Mouse (Mus musculus) cortical plate, adult 2 months (tissue): ENCODE results near the gene Jag2. TPM values are rescaled to one million over a fixed set of nuclear protein-coding genes. Genes with fewer than 3 reads are reported as not detected.

Experiments
- H3K27ac ChIP-seq: fragments of 200-500 bp; 2 replicates; pipeline ENCODE4 v1.5.1; 2012; ENCODE audit warnings: low read length, control low read depth, inconsistent platforms; ENCODE audit not compliant: insufficient read depth
- H3K4me1 ChIP-seq: fragments of 200-500 bp; 2 replicates; pipeline ENCODE4 v1.6.1; 2011; ENCODE audit warnings: low read length; ENCODE audit not compliant: control insufficient read depth, insufficient read depth
- H3K4me3 ChIP-seq: fragments of 200-500 bp; 2 replicates; pipeline ENCODE4 v1.5.1; 2011; ENCODE audit warnings: mild to moderate bottlenecking, low read length, control low read depth; ENCODE audit not compliant: insufficient read depth
- CTCF ChIP-seq: fragments of 200-500 bp; IDR thresholded peaks from 2 replicates; pipeline ENCODE4 v1.5.1; 2011; ENCODE audit warnings: mild to moderate bottlenecking, control low read depth, low read length; ENCODE audit not compliant: insufficient read depth; ENCODE audit errors: extremely low read depth
- POLR2A ChIP-seq: fragments of 200-500 bp; IDR thresholded peaks from 2 replicates; pipeline ENCODE4 v1.6.1; 2011; ENCODE audit warnings: mild to moderate bottlenecking, low read length, control low read depth; ENCODE audit not compliant: insufficient read depth; ENCODE audit errors: extremely low read depth
- polyA plus RNA-seq: library from polyadenylated mRNA; depleted of rRNA; stranded (reverse); fragments of >200 nt; gene quantifications from 2 replicates; pipeline ENCODE4 v1.2.3, GENCODE M21; 2012

Gene Jag2
- polyA plus RNA-seq, 1 experiment, result 42.1 TPM

- Histone ChIP-seq H3K4me3 (no peak overlapping the region), H3K27ac (no peak overlapping the region), H3K4me1 (0 out of 2 replicates have a peak, but pooled peaks cover 1% of the 10 kb centered on the region)
- TF ChIP-seq POLR2A, result no peak
- TF ChIP-seq CTCF, result no peak
Observed at GRCm38 (mm10) chr12:112922541-112922940, 7.0 kb downstream of the Jag2 start.

GRCm38 (mm10) chr12:112921518-112921917, 8.1 kb downstream of the Jag2 start:
- Histone ChIP-seq H3K4me1 (0 out of 2 replicates have a peak, but pooled peaks cover 1% of the 10 kb centered on the region), H3K27ac (no peak overlapping the region), H3K4me3 (no peak overlapping the region)
- TF ChIP-seq CTCF, result no peak
- TF ChIP-seq POLR2A, result no peak

DNA sequence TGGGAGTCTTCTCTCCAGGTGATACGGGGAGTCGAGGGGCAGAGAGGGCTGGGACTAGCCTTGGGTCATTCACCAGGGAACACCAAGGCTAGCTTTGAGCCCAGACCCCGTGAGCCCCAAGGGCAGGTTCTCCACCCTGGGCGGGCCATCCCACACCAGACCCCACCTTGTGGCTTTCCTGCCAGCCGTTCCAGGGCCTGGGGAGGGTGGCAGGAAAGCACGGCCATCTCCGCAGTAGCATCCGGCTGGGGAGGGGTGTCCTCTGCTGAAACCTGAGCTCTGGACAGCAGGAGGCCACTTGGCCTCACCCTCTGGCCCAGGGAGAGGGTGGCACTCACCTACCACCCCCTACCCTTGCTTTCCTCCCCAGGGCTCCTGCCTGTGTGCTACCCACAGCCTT, 11.7 kb downstream of the Jag2 start:
- Histone ChIP-seq H3K4me3 (no peak overlapping the region), H3K4me1 (0 out of 2 replicates have a peak, but pooled peaks cover 1% of the 10 kb centered on the region), H3K27ac (peak overlapping the region; percentile 67)
- TF ChIP-seq POLR2A (no peak), CTCF (no peak)

DNA sequence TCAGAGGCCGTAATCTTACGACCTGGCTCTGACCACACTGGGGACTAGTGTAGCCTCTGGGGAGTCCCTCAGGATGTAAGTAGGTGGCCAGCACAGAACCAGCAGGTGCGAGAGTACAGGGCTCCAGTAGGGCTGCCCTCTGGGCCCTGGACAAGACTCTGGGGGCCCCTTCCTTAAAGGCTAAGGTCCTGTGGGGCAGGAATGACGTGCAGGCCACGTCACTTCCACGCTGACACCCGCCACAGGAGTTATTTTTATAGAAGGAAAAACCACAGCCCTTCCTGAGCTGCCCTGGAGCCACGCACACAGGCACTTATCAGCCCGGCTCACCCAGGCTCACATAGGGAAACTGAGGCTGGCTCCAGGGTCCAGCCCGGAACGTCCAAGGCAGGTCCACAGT, 12.1 kb downstream of the Jag2 start:
- Histone ChIP-seq H3K4me1 (0 out of 2 replicates have a peak, but pooled peaks cover 1% of the 10 kb centered on the region), H3K4me3 (no peak overlapping the region), H3K27ac (peak overlapping the region; percentile 67)
- TF ChIP-seq POLR2A (no peak), CTCF (no peak)

GRCm38 (mm10) chr12:112916698-112917400, 12.7 kb downstream of the Jag2 start:
- Histone ChIP-seq H3K4me1 (0 out of 2 replicates have a peak, but pooled peaks cover under 1% of the 10 kb centered on the region), H3K4me3 (no peak overlapping the region), H3K27ac (peak overlapping the region; percentile 67; the same call in 1 of the 2 replicates)
- TF ChIP-seq POLR2A (no peak), CTCF (no peak)

GRCm38 (mm10) chr12:112915587-112915986, 14.0 kb downstream of the Jag2 start:
- H3K27ac ChIP-seq, result no peak overlapping the region
- H3K4me3 ChIP-seq, result no peak overlapping the region
- TF ChIP-seq CTCF, result no peak
- no peak for TF ChIP-seq POLR2A
- no peaks in the 10 kb centered on the region for H3K4me1 ChIP-seq

DNA sequence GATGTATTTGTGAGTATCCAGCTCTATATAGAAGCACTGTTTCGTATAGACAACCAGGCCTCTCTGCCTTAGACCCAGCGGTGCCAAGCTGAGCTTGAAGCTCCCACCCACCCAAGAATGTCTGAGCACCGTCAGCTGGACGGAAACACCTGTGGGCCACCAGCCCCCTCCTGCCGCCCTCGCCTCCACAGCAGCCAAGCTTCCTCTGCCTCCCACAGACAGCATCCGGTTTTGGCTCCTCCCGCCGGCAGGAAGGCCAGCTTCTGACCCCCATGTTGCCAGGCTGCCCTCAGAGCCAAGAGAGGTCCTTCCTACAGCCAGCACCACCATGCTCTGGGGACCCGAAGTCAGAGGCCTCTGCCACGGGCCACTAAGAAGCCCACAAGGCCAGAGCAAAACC, 15.0 kb downstream of the Jag2 start:
- Histone ChIP-seq H3K4me3 (no peak overlapping the region), H3K4me1 (no peaks in the 10 kb centered on the region), H3K27ac (no peak overlapping the region)
- TF ChIP-seq CTCF, result no peak
- TF ChIP-seq POLR2A, result no peak

DNA sequence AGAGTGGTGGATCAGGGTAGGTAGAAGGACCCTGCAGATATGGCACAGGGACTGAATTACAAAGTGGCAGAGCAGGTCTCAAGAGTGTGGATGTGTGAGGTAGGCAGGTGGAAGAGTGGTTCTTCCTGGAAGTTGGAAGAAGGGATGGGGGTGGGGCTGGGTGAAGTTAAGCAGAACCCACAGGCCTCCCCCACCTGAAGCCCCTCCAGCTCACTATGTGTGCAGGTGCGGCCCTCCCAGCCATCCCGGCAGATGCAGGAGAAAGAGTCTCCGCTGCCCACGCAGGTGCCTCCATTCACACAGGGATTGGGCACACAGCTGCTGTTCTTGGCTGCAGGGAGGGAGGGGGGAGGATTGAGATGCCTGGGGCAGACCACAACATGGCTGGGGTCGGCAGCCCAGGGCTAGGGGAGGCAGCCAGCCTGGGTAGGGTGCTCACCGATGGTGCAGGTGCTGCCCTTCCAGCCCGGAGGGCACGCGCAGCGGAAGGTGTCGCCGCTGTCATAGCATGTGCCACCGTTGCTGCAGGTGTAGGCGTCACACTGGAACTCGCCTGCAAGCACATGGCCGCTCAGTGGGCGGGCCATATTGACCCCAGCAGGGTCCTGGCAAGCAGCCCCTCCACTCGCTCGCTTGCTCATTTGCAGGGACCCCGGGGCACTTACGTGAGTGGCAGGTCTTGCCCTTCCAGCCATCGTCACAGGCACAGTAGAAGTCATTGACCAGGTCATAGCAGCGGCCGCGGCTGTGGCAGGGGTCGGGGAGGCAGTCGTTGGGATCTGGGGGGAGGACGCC, 16.4 kb downstream of the Jag2 start:
- Histone ChIP-seq H3K27ac (no peak overlapping the region), H3K4me1 (no peaks in the 10 kb centered on the region), H3K4me3 (no peak overlapping the region)
- TF ChIP-seq CTCF, result no peak
- no peak for TF ChIP-seq POLR2A

- no peak overlapping the region for H3K27ac ChIP-seq
- TF ChIP-seq POLR2A, result no peak
- TF ChIP-seq CTCF, result no peak
Observed at GRCm38 (mm10) chr12:112911701-112912100, 17.9 kb downstream of the Jag2 start.

More at GRCm38 (mm10) chr12:112911701-112912100, 17.9 kb downstream of the Jag2 start:
- no peak overlapping the region for H3K4me3 ChIP-seq
- no peaks in the 10 kb centered on the region for H3K4me1 ChIP-seq
